18 mouse cellular contexts compared by ENCODE assay signal in the genomic region with DNA sequence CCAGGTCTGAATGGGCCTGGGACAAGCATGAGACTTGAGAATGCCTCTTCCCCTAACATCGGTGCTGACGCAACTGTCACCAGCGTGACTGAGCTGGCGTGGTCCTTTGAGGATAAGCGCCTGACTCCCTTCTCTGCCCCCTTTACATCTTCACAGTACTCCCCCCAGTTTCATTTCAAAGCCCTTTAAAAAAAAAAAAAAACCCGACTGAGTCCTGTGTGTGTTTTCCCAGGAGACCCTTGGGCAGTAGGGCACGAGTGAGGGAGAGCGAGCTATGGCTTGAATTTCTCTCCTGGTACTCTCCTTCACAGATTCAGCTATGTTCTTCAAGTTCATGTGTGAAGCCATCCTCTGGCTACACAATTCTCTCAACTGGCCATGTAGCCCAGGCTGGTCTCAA. TPM values are rescaled to one million over a fixed set of nuclear protein-coding genes. Genes with fewer than 3 reads are reported as not detected.
A peak's percentile ranks its signal among the peaks of the same experiment; 100 is the strongest.
DNase-seq lines count a peak whose midpoint lies in the region; ATAC-seq and TF ChIP-seq lines count a peak whose summit lies in the region.
"Had no signal": no experiment of that assay in that cellular context is flagged by ENCODE, and none has a peak within 500 bp of the region (broad histone marks: within the 10 kb centered on the region; RNA-seq: fewer than 3 reads in every experiment).

No protein-coding gene starts in this region.

- peaks cover 6% of the 10 kb centered on the region for H3K4me1 ChIP-seq in forebrain, embryonic 13.5 days
- H3K4me1 ChIP-seq in forebrain, embryonic 15.5 days, result peaks cover 8% of the 10 kb centered on the region
- H3K4me1 ChIP-seq in E14TG2a.4 (replicated peaks; ENCODE audit: low read depth, low read length), result peaks cover 40% of the 10 kb centered on the region
- H3K4me1 ChIP-seq in liver, embryonic 16.5 days (ENCODE audit: control insufficient read depth, low read depth, low read length), result no peaks in the 10 kb centered on the region

- no peaks in the 10 kb centered on the region for H3K9me3 ChIP-seq in forebrain, embryonic 13.5 days (replicated peaks)
- no peaks in the 10 kb centered on the region for H3K9me3 ChIP-seq in forebrain, embryonic 15.5 days
- H3K9me3 ChIP-seq in E14TG2a.4 (ENCODE audit: low read length), result no peaks in the 10 kb centered on the region
- no peaks in the 10 kb centered on the region for H3K9me3 ChIP-seq in liver, embryonic 16.5 days (replicated peaks; ENCODE audit: control insufficient read depth, low read length)

- DNase-seq in layer of hippocampus, adult 2 months (ENCODE audit: low spot score in 2 of 2), result no peak
- no peak for DNase-seq in layer of hippocampus, adult 18-20 months (ENCODE audit: low spot score in 2 of 2)
- DNase-seq in thymus, adult 18-20 months, result no peak
- DNase-seq: lung, embryonic 14.5 days; thymus, postnatal 36 days had no signal

- no peaks in the 10 kb centered on the region for H3K36me3 ChIP-seq in forebrain, embryonic 13.5 days (ENCODE audit: poor library complexity, severe bottlenecking)
- no peaks in the 10 kb centered on the region for H3K36me3 ChIP-seq in forebrain, embryonic 15.5 days
- no peaks in the 10 kb centered on the region for H3K36me3 ChIP-seq in E14TG2a.4 (ENCODE audit: insufficient read depth, low read length)
- no peaks in the 10 kb centered on the region; the same call in 1 of the 2 replicates for H3K36me3 ChIP-seq in liver, embryonic 16.5 days (ENCODE audit: control insufficient read depth, insufficient read depth)
- H3K36me3 ChIP-seq: limb, embryonic 12.5 days had no signal

- H3K27ac ChIP-seq in forebrain, embryonic 13.5 days, result no peak overlapping the region
- no peak overlapping the region for H3K27ac ChIP-seq in forebrain, embryonic 15.5 days (replicated peaks)
- H3K27ac ChIP-seq in layer of hippocampus, adult 2 months, result peak overlapping the region; percentile 75; the same call in 1 of the 2 replicates
- H3K27ac ChIP-seq in liver, embryonic 16.5 days (ENCODE audit: low read length), result no peak overlapping the region
- H3K27ac ChIP-seq: limb, embryonic 12.5 days; macrophage had no signal

- WGBS in forebrain, embryonic 13.5 days, result 63% methylated on average over 8 of the region's 8 CpGs
- whole genome bisulfite sequencing in forebrain, embryonic 15.5 days, result 75% methylated on average over 8 of the region's 8 CpGs
- 41% methylated on average over 8 of the region's 8 CpGs for WGBS in liver, embryonic 16.5 days (ENCODE audit: insufficient replicate concordance)

- no peak for ATAC-seq in forebrain, embryonic 13.5 days
- no peak for ATAC-seq in forebrain, embryonic 15.5 days (replicated peaks)
- ATAC-seq in liver, embryonic 16.5 days (ENCODE audit: low read depth), result no peak

- H3K9ac ChIP-seq in forebrain, embryonic 13.5 days, result no peak overlapping the region
- H3K9ac ChIP-seq in forebrain, embryonic 15.5 days (replicated peaks), result no peak overlapping the region
- no peak overlapping the region for H3K9ac ChIP-seq in liver, embryonic 16.5 days (ENCODE audit: low read depth, low read length)

- H3K27me3 ChIP-seq in forebrain, embryonic 13.5 days, result peaks cover 10% of the 10 kb centered on the region
- no peaks in the 10 kb centered on the region for H3K27me3 ChIP-seq in forebrain, embryonic 15.5 days
- H3K27me3 ChIP-seq in E14TG2a.4 (ENCODE audit: insufficient read depth, low read length), result peaks cover 46% of the 10 kb centered on the region
- peaks cover 15% of the 10 kb centered on the region; the same call in 1 of the 2 replicates for H3K27me3 ChIP-seq in liver, embryonic 16.5 days (ENCODE audit: control insufficient read depth, insufficient read depth, low read depth, low read length)

- H3K4me3 ChIP-seq in forebrain, embryonic 13.5 days, result no peak overlapping the region
- no peak overlapping the region for H3K4me3 ChIP-seq in forebrain, embryonic 15.5 days
- H3K4me3 ChIP-seq in layer of hippocampus, adult 2 months, result no peak overlapping the region
- H3K4me3 ChIP-seq in E14TG2a.4 (replicated peaks; ENCODE audit: low read length), result 0 out of 2 replicates have a peak overlapping the region, but pooled peaks have one; percentile 76
- H3K4me3 ChIP-seq in liver, embryonic 16.5 days (ENCODE audit: low read depth, low read length), result no peak overlapping the region

- peak overlapping the region; percentile 83; the same call in 1 of the 2 replicates for H3K4me2 ChIP-seq in forebrain, embryonic 13.5 days
- no peak overlapping the region for H3K4me2 ChIP-seq in forebrain, embryonic 15.5 days (replicated peaks)
- 0 out of 2 replicates have a peak overlapping the region, but pooled peaks have one; percentile 49 for H3K4me2 ChIP-seq in liver, embryonic 16.5 days (ENCODE audit: low read depth, low read length)

- TF ChIP-seq CTCF in layer of hippocampus, adult 2 months (conservative IDR thresholded peaks at IDR 0.05), result no peak
- no peak for TF ChIP-seq CTCF in E14TG2a.4 (conservative IDR thresholded peaks at IDR 0.05; ENCODE audit: low read length)

RNA-seq across cellular contexts. Expression of a gene that starts 0.7 kb away (rescaled TPM):
- polyA plus RNA-seq in forebrain, embryonic 13.5 days (2015; fragmentation: Nextera tagmentation; extraction: Ambion mirVana), result 0.23 and 0.39 TPM in 2 replicates
- polyA plus RNA-seq in forebrain, embryonic 15.5 days (2015; fragmentation: Nextera tagmentation; extraction: Ambion mirVana), result 0.37 TPM in 2 replicates
- 10 to 100 TPM; 13.2 to 15.1 TPM for total RNA-seq in layer of hippocampus, adult 2 months (2021)
- 10 to 100 TPM; 16.7 to 17.3 TPM for total RNA-seq in layer of hippocampus, adult 18-20 months (2021)
- polyA plus RNA-seq in liver, embryonic 16.5 days (2015; fragmentation: Nextera tagmentation; extraction: Ambion mirVana), result 4.4 and 4.5 TPM in 2 replicates

RNA-seq across cellular contexts. Expression of a gene that starts 8.8 kb away (rescaled TPM):
- polyA plus RNA-seq in forebrain, embryonic 13.5 days (2015; fragmentation: Nextera tagmentation; extraction: Ambion mirVana), result not detected in 2 replicates
- 0.08 TPM in 1 of 2 replicates, not detected in the other for polyA plus RNA-seq in forebrain, embryonic 15.5 days (2015; fragmentation: Nextera tagmentation; extraction: Ambion mirVana)
- total RNA-seq in layer of hippocampus, adult 2 months (2021), result under 1 TPM; 0.51 to 0.59 TPM
- 1 to 10 TPM in 1 of 2 experiments, under 1 TPM in 1; 0.20 to 1.0 TPM for total RNA-seq in layer of hippocampus, adult 18-20 months (2021)
- polyA plus RNA-seq in liver, embryonic 16.5 days (2015; fragmentation: Nextera tagmentation; extraction: Ambion mirVana), result not detected in 2 replicates
- total RNA-seq: adrenal gland, adult 8-10 months; gastrocnemius, postnatal 14 days; hematopoietic stem cell, adult 5-6 weeks had no signal
- polyA plus RNA-seq: C2C12; kidney, adult 2 months; limb, embryonic 12.5 days; lung, embryonic 14.5 days; macrophage; spleen, adult 2 months had no signal

RNA-seq across cellular contexts. Expression of a gene that starts 21.3 kb away (rescaled TPM):
- 19.7 and 20.5 TPM in 2 replicates for polyA plus RNA-seq in forebrain, embryonic 13.5 days (2015; fragmentation: Nextera tagmentation; extraction: Ambion mirVana)
- 23.9 and 24.0 TPM in 2 replicates for polyA plus RNA-seq in forebrain, embryonic 15.5 days (2015; fragmentation: Nextera tagmentation; extraction: Ambion mirVana)
- total RNA-seq in layer of hippocampus, adult 2 months (2021), result 10 to 100 TPM; 22.4 to 22.5 TPM
- 10 to 100 TPM; 19.0 to 19.9 TPM for total RNA-seq in layer of hippocampus, adult 18-20 months (2021)
- 19.5 and 21.7 TPM in 2 replicates for polyA plus RNA-seq in liver, embryonic 16.5 days (2015; fragmentation: Nextera tagmentation; extraction: Ambion mirVana)

RNA-seq across cellular contexts. Expression of a gene that starts 23.7 kb away (rescaled TPM):
- not detected in 2 replicates for polyA plus RNA-seq in forebrain, embryonic 13.5 days (2015; fragmentation: Nextera tagmentation; extraction: Ambion mirVana)
- 0.05 TPM in 1 of 2 replicates, not detected in the other for polyA plus RNA-seq in forebrain, embryonic 15.5 days (2015; fragmentation: Nextera tagmentation; extraction: Ambion mirVana)
- under 1 TPM; 0.37 to 0.64 TPM for total RNA-seq in layer of hippocampus, adult 2 months (2021)
- under 1 TPM; 0.66 to 0.79 TPM for total RNA-seq in layer of hippocampus, adult 18-20 months (2021)
- polyA plus RNA-seq in liver, embryonic 16.5 days (2015; fragmentation: Nextera tagmentation; extraction: Ambion mirVana), result 0.09 and 0.13 TPM in 2 replicates
- total RNA-seq: hematopoietic stem cell, adult 5-6 weeks had no signal
- polyA plus RNA-seq: limb, embryonic 12.5 days; lung, embryonic 14.5 days; macrophage had no signal

RNA-seq across cellular contexts. Expression of a gene that starts 31.1 kb away (rescaled TPM):
- polyA plus RNA-seq in forebrain, embryonic 13.5 days (2015; fragmentation: Nextera tagmentation; extraction: Ambion mirVana), result 0.04 TPM in 1 of 2 replicates, not detected in the other
- polyA plus RNA-seq in forebrain, embryonic 15.5 days (2015; fragmentation: Nextera tagmentation; extraction: Ambion mirVana), result 0.22 and 0.23 TPM in 2 replicates
- 10 to 100 TPM; 47.4 to 47.5 TPM for total RNA-seq in layer of hippocampus, adult 2 months (2021)
- total RNA-seq in layer of hippocampus, adult 18-20 months (2021), result 10 to 100 TPM; 43.3 to 44.8 TPM
- polyA plus RNA-seq in liver, embryonic 16.5 days (2015; fragmentation: Nextera tagmentation; extraction: Ambion mirVana), result 0.05 and 0.09 TPM in 2 replicates
- total RNA-seq: gastrocnemius, postnatal 14 days; hematopoietic stem cell, adult 5-6 weeks had no signal
- polyA plus RNA-seq: C2C12; lung, embryonic 14.5 days; macrophage; stomach, embryonic 16.5 days had no signal
